Mouse (Mus musculus): ENCODE measurements at regions not wholly inside any gene's neighbourhood (a gene's known extent, or its start where the extent isn't known, plus 50 kb on each side); places are given as distances from the start of the nearest gene placed in this dataset.

- 25% methylated on average over 38 of the region's 38 CpGs for WGBS
- DNase-seq (ENCODE audit: low read depth, low spot score) = no peak
Observed at GRCm38 (mm10) chr6:51168775-51169695, 263.4 kb upstream of the Nfe2l3 start.

DNA sequence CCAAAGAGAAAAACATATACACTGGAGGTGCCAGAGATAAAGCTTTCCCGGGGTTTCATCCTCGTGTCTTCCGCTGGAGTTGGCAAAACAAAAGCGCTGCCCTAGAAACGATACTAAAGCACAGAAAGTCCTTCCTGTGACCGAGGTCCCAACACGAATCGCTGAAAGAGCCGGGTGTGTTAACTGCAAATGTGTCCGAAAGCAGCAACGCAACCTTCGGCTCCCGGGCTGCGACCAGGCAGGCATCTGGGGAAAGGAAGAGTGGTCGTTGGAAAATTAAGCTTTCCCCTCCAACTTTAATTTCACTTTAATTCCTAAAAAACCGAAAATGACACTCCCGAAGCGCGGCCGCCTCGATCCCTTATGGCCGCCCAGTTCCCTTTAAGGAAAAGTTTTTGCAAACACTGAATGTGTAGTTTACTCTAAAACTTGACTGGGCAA, 262.5 kb upstream of the Nfe2l3 start:
- DNase-seq (ENCODE audit: low read depth, low spot score) = no peak
- WGBS = 4% methylated on average over 22 of the region's 22 CpGs

DNA sequence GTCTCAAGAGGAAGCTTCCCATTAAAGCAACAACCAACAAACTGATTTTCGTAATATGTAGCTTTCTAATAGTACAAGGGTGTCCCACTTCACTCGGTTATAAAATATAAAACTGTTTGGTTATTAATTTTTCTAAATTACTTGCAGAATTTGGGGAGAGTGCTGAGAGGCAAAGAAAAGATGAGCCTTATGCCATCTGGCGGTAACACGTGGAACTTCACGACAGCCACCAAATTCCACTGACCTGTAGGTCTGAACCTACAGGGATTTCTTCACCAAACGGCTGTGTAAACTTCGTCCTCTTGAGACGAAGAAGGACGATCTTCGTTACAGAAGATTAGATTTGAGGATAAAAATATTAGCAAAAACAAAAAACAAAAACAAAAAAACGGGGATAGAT, 262.1 kb upstream of the Nfe2l3 start:
- under 1% methylated on average over 11 of the region's 11 CpGs for WGBS
- DNase-seq (ENCODE audit: low read depth, low spot score) = no peak

DNA sequence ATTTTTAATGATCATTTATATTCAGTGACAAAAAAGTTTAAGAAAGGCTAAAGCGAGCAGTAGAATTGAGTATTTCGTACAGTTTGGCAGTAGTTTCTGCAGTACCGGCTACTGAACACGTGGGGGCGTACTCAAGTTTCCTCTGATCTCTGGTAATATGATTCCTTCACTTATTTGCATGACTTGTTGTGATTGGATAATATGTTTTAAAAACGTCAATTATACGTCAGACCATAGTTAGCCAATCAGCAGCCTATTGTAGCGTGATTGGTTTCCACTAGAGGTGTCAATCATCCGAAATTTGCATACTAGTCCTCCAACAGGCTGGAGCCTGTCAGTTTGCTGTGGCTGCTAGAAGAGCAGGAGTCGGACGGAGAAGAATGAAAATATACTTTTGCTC, 261.6 kb upstream of the Nfe2l3 start:
- WGBS = 1% methylated on average over 11 of the region's 11 CpGs
- no peak for DNase-seq (ENCODE audit: low read depth, low spot score)

GRCm38 (mm10) chr6:51171761-51172160, 260.7 kb upstream of the Nfe2l3 start:
- no peak for DNase-seq (ENCODE audit: low read depth, low spot score)
- WGBS = 3% methylated on average over 22 of the region's 22 CpGs

DNA sequence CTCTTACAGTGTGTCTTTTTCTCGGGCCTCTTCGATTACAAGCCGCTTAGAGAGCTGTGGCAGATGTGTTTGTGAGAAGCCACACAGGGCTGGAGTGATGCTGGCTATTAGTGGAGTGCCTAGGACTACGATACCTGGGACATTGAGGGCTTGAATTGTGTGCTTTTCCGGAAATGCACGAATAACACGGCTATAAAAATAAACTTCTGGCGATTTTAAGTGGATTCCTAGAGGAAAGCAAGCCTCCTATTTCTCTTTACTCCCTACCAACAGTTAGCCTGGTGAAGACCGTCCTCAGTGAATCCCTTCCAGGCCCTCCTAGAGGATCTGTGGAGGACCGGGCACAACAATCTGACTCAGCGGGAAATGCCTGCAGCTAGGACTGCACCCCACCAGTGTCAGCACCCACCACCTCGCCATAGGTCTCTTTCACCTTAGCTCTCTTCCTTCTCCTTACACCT, 260.1 kb upstream of the Nfe2l3 start:
- DNase-seq (ENCODE audit: low read depth, low spot score) = no peak
- 5% methylated on average over 12 of the region's 12 CpGs for WGBS

DNA sequence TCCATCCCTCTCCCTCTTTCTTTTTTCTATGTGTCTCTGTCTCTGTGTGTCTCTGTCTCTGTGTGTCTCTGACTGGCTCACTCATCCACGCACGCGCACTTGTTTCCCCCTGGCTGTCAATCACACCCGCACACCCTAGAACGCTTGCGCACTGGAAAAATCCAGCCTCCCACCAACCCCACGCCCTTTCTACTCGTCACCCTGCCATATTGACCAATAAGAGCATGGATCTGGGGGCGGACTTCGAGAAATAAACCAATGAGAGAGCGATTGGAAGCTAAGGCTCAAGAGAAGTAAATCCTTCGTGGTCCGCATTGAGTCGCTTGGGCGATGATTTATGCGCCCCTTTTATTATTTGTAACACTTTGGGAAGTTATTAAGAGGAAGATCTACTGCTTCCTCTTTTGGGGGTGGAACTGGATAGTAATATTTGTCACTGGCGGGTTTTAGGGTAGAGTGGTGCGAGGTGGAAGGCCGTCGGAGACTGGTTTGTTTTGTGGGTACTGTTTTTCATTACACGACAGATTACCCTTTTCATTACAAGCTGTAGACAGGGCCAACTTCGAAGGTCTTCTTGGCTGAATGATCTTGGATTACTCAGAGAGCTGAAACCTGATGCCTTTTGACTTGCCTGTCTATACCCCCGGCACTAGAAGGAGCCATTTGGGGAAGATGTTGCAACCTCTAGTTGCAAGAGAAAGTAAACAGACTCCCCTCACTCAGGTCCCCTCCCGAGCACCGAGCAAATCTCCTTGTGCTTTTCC, 259.4 kb upstream of the Nfe2l3 start:
- 2% methylated on average over 25 of the region's 25 CpGs for WGBS
- peak; percentile 87 for DNase-seq (ENCODE audit: low read depth, low spot score)

GRCm38 (mm10) chr6:51173620-51174442, 258.6 kb upstream of the Nfe2l3 start:
- no peak for DNase-seq (ENCODE audit: low read depth, low spot score)

DNA sequence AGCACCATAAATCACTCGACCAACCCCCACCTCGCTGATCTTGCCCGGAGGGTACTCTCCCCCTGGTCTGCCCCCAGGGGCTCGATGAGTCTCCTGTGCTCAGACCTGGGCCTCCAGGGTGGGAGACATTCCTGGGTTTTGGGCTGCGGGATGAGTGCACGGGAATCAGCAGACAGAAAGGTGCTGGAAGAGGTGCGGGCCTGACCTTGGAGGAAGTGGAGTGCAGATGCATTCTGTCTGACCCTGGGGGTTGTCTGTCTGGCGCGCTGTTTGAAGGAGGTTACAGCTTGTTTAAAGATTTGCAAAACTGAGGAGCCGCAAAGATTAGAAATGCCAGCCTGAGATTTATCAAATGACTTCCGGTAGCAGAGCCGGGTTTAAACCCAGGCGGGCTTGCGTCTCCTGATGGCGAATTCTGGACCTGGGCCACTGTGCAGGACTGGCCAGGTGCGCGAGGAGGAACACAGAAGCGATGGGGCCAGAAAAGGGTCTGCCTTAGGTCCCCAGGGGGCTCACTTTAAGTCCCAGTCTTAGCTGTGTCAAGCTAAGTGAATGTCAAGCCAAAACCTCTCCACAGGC, 257.9 kb upstream of the Nfe2l3 start:
- WGBS = 32% methylated on average over 18 of the region's 18 CpGs
- DNase-seq (ENCODE audit: low read depth, low spot score) = no peak

More at GRCm38 (mm10) chr6:51173620-51174442, 258.6 kb upstream of the Nfe2l3 start:
- 9% methylated on average over 28 of the region's 28 CpGs for WGBS

DNA sequence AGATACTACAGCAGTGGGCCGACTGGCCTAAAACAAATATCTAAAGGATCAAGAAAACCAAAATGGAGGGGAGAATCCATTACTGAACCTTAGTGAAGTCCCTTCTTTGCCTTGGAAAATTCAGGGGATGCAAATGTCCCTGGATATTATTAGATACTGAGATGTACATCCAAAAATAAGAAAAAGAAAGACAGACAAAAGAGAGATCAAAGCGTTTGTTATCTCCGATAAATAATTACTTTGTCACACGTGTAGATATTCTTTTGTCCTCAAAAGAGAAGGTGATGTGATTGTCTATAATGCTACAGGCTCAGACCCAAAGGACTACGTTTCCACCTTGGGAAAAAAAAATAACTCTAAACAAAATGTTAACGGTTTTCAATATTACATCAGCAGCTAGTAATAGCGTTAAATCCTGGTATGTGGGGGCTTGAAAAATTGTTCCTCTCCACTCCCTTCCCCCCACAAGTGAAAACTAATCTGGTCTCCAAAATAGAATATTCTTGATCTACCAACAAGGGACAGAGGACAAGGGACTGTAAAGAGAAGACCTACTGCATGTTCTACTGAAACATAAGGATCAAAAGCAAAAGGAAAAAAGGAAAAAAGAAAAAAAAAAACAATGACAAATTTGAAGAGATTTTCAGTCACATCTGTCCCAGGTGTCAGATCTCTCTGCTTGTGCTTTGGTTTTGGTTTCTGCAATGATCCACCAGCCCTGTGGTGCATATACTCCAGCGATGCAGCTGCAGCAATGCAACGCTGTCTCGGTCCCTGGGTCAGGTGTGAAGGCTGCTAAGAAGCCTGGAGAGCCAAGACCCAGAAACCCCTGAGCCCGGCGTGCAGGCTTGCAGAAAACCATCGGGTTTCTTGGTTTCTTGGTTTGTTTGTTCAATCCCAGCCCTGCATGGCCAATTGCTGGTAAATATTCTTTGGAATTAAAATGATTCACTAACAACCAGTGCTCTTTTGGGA, 256.6 kb upstream of the Nfe2l3 start:
- 72% methylated on average over 13 of the region's 13 CpGs for WGBS
- DNase-seq (ENCODE audit: low read depth, low spot score) = no peak

- WGBS = 62% methylated on average over 6 of the region's 6 CpGs
- no peak for DNase-seq (ENCODE audit: low read depth, low spot score)
Observed at GRCm38 (mm10) chr6:51176791-51177433, 255.6 kb upstream of the Nfe2l3 start.

DNA sequence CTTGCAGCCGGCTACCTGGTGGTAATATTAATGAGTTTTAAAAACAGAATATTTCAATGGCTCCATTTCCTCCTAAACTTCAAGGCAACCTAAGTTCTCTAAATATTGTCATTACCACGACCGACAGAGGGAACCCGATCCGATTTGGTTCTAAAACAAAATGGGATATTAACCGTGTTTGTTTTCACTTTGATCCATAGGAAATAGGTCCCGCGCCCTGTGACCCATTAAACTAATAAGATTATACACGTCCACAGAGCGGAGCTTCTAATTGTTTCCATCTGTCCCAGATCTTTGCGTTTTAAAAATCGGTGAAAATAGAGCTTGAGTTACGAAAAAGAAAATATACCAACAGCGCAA, 254.8 kb upstream of the Nfe2l3 start:
- WGBS = 4% methylated on average over 14 of the region's 14 CpGs
- no peak for DNase-seq (ENCODE audit: low read depth, low spot score)

DNA sequence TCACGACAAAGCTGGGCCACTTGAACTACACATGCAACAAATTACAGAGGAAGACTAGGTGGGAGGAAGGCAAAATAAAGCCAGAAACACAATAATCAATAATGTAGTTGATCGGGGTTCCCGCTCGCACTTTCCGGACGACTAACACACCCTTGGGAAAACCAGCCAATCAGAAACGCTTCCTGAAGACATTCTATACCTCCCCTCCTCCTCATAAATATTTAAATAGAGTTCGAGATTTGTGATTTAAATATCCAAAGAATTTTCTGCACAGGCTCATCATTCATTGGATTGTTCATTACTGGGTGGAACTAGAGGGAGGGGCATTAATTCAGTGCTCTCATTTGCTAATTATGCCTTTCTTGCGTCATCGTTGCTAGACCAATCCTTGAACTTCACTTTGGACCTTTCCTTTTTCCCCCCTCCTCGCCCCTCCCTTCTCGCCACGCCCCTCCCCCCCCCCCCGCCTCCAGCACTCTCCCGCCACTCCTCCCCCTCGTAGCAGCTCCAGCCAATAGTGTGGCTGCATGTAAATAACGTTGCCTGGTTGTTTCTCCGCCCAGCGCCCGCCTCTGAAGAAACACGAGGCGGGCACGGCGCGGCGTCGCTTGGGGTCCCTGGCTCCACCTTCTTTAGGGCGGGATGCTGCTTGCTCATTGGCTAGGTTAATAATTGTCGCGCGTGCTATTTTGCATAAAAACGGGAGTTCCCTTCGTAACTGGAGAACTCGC, 254.2 kb upstream of the Nfe2l3 start:
- under 1% methylated on average over 34 of the region's 34 CpGs for WGBS

GRCm38 (mm10) chr6:51178799-51179398, 253.6 kb upstream of the Nfe2l3 start:
- no peak for DNase-seq (ENCODE audit: low read depth, low spot score)
- WGBS = 2% methylated on average over 17 of the region's 17 CpGs

More for the DNA sequence above, 254.2 kb upstream of the Nfe2l3 start:
- DNase-seq (ENCODE audit: low read depth, low spot score) = no peak

- 14% methylated on average over 17 of the region's 17 CpGs for WGBS
- DNase-seq (ENCODE audit: low read depth, low spot score) = no peak
Observed at GRCm38 (mm10) chr6:51179741-51180537, 252.5 kb upstream of the Nfe2l3 start.
